Mouse (Mus musculus) left cerebral cortex, postnatal 14 days (tissue): ENCODE data around the gene Ripor2. TPM values are rescaled to one million over a fixed set of nuclear protein-coding genes. Genes with fewer than 3 reads are reported as not detected.

Experiments used
- DNase-seq, 2 experiments: peaks; one replicate each; pipeline ENCODE4 v3.0.0; 2021 to 2022; ENCODE audit warnings: low spot score in 2 of 2, mixed read lengths in 1 of 2
- intact Hi-C: fragments of 180-260 bp; cut with DNase I; formaldehyde crosslinking; loops from one replicate; pipeline ENCODE4 v1.15.1; 2025
- total RNA-seq, 2 experiments: library from RNA; stranded (reverse); gene quantifications; 2 replicates each; pipeline ENCODE4 v1.2.3; 2021

The Ripor2 gene
- total RNA-seq, 2 experiments from 2014 or later, result 74.2 to 75.5 TPM

GRCm38 (mm10) chr13:24682346-24682745 is 100.4 kb downstream of the Ripor2 start:
- intact Hi-C loops, result no loop called here
- DNase-seq, result no peak

- no peak for DNase-seq
- intact Hi-C loops, result no loop called here
Measured at GRCm38 (mm10) chr13:24684503-24684902, 102.5 kb downstream of the Ripor2 start.

GRCm38 (mm10) chr13:24685846-24686245 is 103.9 kb downstream of the Ripor2 start:
- intact Hi-C loops, result loop anchor here (2.0 to 5.0 kb wide), 4 partner anchors 189 to 894 kb away; no protein-coding TSS in a partner anchor
- no peak for DNase-seq

GRCm38 (mm10) chr13:24686705-24687665 is 105.0 kb downstream of the Ripor2 start:
- peak; percentile 82 to 91 for DNase-seq
- intact Hi-C loops, result loop anchor here (2.0 to 5.0 kb wide), 4 partner anchors 190 to 895 kb away; no protein-coding TSS in a partner anchor

- intact Hi-C loops, result no loop called here
- no peak for DNase-seq
Measured at GRCm38 (mm10) chr13:24693312-24693711, 111.3 kb downstream of the Ripor2 start.

GRCm38 (mm10) chr13:24698746-24699145 is 116.8 kb downstream of the Ripor2 start:
- intact Hi-C loops, result no loop called here
- DNase-seq, result no peak

- no peak for DNase-seq
- intact Hi-C loops, result no loop called here
Measured at GRCm38 (mm10) chr13:24702128-24702527, 120.1 kb downstream of the Ripor2 start.

- intact Hi-C loops, result no loop called here
- no peak for DNase-seq
Measured at GRCm38 (mm10) chr13:24709656-24710396, 127.8 kb downstream of the Ripor2 start.

- intact Hi-C loops, result no loop called here
- no peak for DNase-seq
Measured at GRCm38 (mm10) chr13:24710968-24711367, 129.0 kb downstream of the Ripor2 start.

- intact Hi-C loops, result no loop called here
- no peak for DNase-seq
Measured at GRCm38 (mm10) chr13:24712581-24713130, 130.7 kb downstream of the Ripor2 start.

GRCm38 (mm10) chr13:24713434-24714000 is 131.5 kb downstream of the Ripor2 start:
- intact Hi-C loops, result no loop called here
- DNase-seq, result peak; percentile 93 to 94

- intact Hi-C loops, result no loop called here
- DNase-seq, result no peak
Measured at GRCm38 (mm10) chr13:24714360-24714885, 132.4 kb downstream of the Ripor2 start.

- no peak for DNase-seq
Measured at GRCm38 (mm10) chr13:24715601-24716000, 133.6 kb downstream of the Ripor2 start.

GRCm38 (mm10) chr13:24716441-24716840 is 134.5 kb downstream of the Ripor2 start:
- no peak for DNase-seq
- intact Hi-C loops, result no loop called here

More at GRCm38 (mm10) chr13:24715601-24716000, 133.6 kb downstream of the Ripor2 start:
- intact Hi-C loops, result no loop called here

- intact Hi-C loops, result no loop called here
- no peak for DNase-seq
Measured at GRCm38 (mm10) chr13:24717677-24718076, 135.7 kb downstream of the Ripor2 start.

- intact Hi-C loops, result no loop called here
- no peak for DNase-seq
Measured at GRCm38 (mm10) chr13:24721502-24721901, 139.5 kb downstream of the Ripor2 start.

GRCm38 (mm10) chr13:24723699-24724394 is 141.9 kb downstream of the Ripor2 start:
- no peak for DNase-seq
- intact Hi-C loops, result no loop called here

- intact Hi-C loops, result no loop called here
- DNase-seq, result no peak
Measured at GRCm38 (mm10) chr13:24724395-24724759, 142.4 kb downstream of the Ripor2 start.

- DNase-seq, result peak in 1 of 2 experiments; percentile 52
- intact Hi-C loops, result no loop called here
Measured at GRCm38 (mm10) chr13:24729128-24729527, 147.1 kb downstream of the Ripor2 start.
